Mouse (Mus musculus) small intestine, adult 2 months (tissue): ENCODE results near the gene Zfp990. TPM values are rescaled to one million over a fixed set of nuclear protein-coding genes. Genes with fewer than 3 reads are reported as not detected.
"Not testable (repeated sequence)": the region's sequence is repeated elsewhere in the genome, so short reads cannot be mapped to it uniquely, and the experiment has no call there.

Source experiments
- H3K27ac ChIP-seq: fragments of 200-500 bp; 2 replicates; pipeline ENCODE4 v1.5.1; 2012; ENCODE audit warnings: low read depth, low read length, control low read depth, inconsistent platforms; ENCODE audit not compliant: insufficient read depth
- H3K27me3 ChIP-seq: fragments of 200-500 bp; 2 replicates; pipeline ENCODE4 v1.6.1; 2012; ENCODE audit warnings: mild to moderate bottlenecking, moderate library complexity, low read length, inconsistent platforms; ENCODE audit not compliant: control insufficient read depth, insufficient read depth
- H3K36me3 ChIP-seq: fragments of 200-500 bp; 2 replicates; pipeline ENCODE4 v1.6.1; 2012; ENCODE audit warnings: mild to moderate bottlenecking, low read length, control low read depth, inconsistent platforms; ENCODE audit not compliant: control insufficient read depth, insufficient read depth
- H3K4me1 ChIP-seq: fragments of 200-500 bp; 2 replicates; pipeline ENCODE4 v1.6.1; 2012; ENCODE audit warnings: low read length, inconsistent platforms, mixed read lengths; ENCODE audit not compliant: control insufficient read depth, insufficient read depth, insufficient read length
- H3K4me3 ChIP-seq: fragments of 200-500 bp; 2 replicates; pipeline ENCODE4 v1.5.1; 2012; ENCODE audit warnings: low read depth, mild to moderate bottlenecking, control low read depth, inconsistent platforms, low read length, moderate library complexity
- CTCF ChIP-seq: fragments of 200-500 bp; IDR thresholded peaks from 2 replicates; pipeline ENCODE4 v1.5.1; 2012; ENCODE audit warnings: low read depth, mild to moderate bottlenecking, control low read depth, inconsistent platforms, low read length, moderate library complexity, mixed read lengths; ENCODE audit not compliant: insufficient replicate concordance, insufficient read length; ENCODE audit errors: extremely low read depth
- POLR2A ChIP-seq: fragments of 200-500 bp; IDR thresholded peaks from 2 replicates; pipeline ENCODE4 v1.6.1; 2012; ENCODE audit warnings: low read depth, mild to moderate bottlenecking, control low read depth, inconsistent platforms, low read length, moderate library complexity
- WGBS: fragments of 180-500 bp; shearing (Covaris S2); methylation state at CpG from one replicate; pipeline ENCODE4 v1.1.7; 2018; 5-methylcytosine and 5-hydroxymethylcytosine counted together
- polyA plus RNA-seq: library from polyadenylated mRNA; depleted of rRNA; stranded (reverse); fragments of >200 nt; gene quantifications from 2 replicates; pipeline ENCODE4 v1.2.3, GENCODE M21; 2012

Gene Zfp990
- polyA plus RNA-seq, 1 experiment: not detected

DNA sequence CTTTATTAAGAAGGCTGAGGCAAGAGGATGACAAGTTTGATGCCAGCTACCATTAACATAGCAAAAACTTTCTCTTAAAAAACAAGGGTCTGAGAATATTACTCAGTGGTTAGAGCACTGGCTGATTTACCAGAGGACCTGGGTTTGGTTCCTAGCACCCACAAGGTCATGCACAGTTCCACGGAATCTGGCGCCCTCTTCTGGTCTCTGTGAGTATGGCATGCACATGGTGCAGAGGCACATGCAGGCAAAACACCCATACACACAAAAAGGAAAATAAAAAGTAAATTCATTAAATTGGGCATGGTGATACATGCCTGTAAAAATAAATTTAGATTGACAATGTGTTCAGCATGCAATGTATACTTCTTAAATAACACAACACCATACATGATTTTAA is 34.5 kb downstream of the Zfp990 start:
- not testable (repeated sequence) for H3K4me3 ChIP-seq, H3K4me1 ChIP-seq, H3K27me3 ChIP-seq, H3K27ac ChIP-seq, H3K36me3 ChIP-seq
- 31% methylated on average over 2 of the region's 2 CpGs for WGBS

- H3K4me3 ChIP-seq, H3K36me3 ChIP-seq, H3K27ac ChIP-seq, H3K4me1 ChIP-seq, H3K27me3 ChIP-seq: not testable (repeated sequence)
- WGBS: 67% methylated on average over 6 of the region's 6 CpGs
These were observed 35.3 kb downstream of the Zfp990 start for GRCm38 (mm10) chr4:145545734-145546349.

GRCm38 (mm10) chr4:145546477-145546876 is 35.9 kb downstream of the Zfp990 start:
- H3K4me3 ChIP-seq, H3K4me1 ChIP-seq, H3K27me3 ChIP-seq, H3K36me3 ChIP-seq, H3K27ac ChIP-seq: not testable (repeated sequence)
- 89% methylated on average over 3 of the region's 3 CpGs for WGBS

DNA sequence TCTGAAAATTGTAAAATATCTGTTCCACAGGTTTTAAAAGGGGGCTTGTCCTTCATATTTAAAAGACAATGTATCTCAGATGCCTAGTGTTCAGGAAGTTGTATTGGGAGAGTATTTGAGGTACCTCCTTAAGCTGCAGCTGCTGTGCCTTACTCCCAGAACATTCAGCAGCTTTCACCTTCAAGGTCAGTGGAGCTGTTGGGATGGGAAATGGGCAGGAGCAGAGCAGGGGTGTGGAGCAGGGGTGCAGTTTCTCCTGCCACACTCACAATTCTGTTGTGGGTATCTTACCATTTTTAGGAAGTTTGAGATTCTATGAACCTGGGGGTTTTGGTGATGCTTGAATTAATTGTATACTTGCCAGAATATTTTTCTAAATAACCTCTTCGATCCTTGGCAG is 46.1 kb downstream of the Zfp990 start:
- Histone ChIP-seq H3K4me1 (no peaks in the 10 kb centered on the region), H3K27ac (no peak overlapping the region), H3K4me3 (no peak overlapping the region), H3K27me3 (no peaks in the 10 kb centered on the region), H3K36me3 (no peaks in the 10 kb centered on the region)
- WGBS: 50% methylated on average over 1 of the region's 1 CpGs
- TF ChIP-seq POLR2A (no peak), CTCF (no peak)

DNA sequence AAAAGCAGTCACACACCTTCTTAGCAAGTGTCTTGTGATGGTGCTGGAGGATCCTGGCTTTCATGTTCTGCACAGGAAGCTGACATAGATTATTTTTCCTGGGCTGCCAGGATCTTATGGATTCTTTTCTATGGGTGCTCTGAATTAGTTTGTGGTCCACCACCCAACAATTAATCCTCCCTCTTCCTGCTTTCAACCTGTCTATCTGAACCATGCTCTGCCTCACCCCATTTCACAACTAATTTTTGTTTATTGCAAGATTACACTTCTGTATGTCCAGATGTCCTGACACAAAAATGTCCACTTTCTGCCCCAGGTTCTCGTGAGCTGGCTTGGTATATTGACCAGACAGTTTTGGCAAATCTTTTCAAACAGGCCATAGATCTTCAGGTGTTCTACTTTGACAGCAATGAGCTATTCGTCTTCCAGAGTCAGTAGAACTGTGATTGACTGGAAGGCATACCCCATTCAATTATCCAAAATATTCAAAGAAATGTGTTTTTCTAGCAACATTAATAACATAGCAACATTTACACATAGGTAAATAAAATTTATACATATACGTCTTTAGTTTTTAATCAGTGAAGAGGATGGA is 49.0 kb downstream of the Zfp990 start:
- no peaks in the 10 kb centered on the region for H3K4me1 ChIP-seq
- no peaks in the 10 kb centered on the region for H3K36me3 ChIP-seq
- 38% methylated on average over 3 of the region's 3 CpGs for WGBS
- H3K27me3 ChIP-seq: no peaks in the 10 kb centered on the region
- H3K4me3 ChIP-seq: no peak overlapping the region
- TF ChIP-seq POLR2A (no peak), CTCF (no peak)
- no peak overlapping the region for H3K27ac ChIP-seq

DNA sequence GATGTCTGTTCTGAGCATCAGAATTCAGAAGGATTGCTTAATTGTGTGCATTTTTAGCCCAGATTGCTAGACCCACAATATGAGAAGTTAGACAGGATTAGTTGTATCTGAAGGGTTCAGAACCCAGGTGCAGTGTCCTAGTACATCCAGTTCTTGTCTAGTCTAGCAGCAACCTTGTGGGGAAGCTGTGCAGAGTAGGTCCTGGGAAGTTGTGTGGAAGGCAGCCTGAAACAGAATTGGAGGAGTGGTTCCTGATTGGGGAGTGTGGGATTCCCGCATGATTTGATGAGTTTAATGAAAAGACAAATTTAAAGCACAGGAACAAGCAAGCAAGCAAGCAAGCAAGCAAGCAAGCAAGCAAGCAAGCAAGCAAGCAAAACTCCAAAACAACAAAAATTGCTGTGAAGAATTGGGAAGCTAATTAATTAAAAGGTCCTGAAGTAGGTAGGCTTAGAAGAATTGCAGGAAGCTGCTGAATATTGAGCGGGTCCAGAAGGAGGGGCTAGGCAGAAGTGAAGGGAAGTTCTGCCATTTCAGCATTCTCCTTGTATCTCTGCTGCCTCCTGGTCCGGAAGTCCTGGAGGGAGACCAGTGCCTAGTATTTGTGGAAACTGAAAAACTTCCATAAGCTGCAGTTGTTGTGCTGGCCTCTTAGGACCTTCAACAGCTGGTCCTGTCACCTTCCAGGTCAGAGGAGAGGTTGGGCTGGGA is 53.7 kb downstream of the Zfp990 start:
- 70% methylated on average over 3 of the region's 3 CpGs for WGBS
- H3K27me3 ChIP-seq: no peaks in the 10 kb centered on the region

DNA sequence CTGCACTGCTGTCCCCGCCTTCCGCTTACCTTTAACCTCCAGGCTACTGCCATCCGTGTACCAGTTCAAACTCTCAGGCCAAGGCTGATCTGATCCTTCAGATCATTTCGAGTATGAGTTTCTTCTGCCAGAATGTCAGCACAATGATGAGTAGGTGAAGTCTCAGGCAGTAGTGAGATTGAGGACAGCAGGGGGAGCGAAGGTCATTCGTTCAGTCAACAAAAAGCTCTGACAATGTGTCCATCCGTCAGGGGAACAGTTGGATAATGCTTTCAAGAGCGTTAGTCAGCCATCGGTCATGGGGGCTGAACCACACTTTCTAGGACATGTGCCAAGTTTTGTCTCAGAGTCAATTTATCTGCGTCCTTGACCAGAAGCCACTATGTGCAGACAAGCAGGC is 59.9 kb downstream of the Zfp990 start:
- H3K36me3 ChIP-seq, H3K4me1 ChIP-seq, H3K27me3 ChIP-seq, H3K27ac ChIP-seq, H3K4me3 ChIP-seq: not testable (repeated sequence)
- 76% methylated on average over 9 of the region's 10 CpGs for WGBS

More for the DNA sequence above, 53.7 kb downstream of the Zfp990 start:
- H3K4me3 ChIP-seq: no peak overlapping the region
- H3K27ac ChIP-seq: no peak overlapping the region
- TF ChIP-seq POLR2A (no peak), CTCF (no peak)
- H3K4me1 ChIP-seq: no peaks in the 10 kb centered on the region
- no peaks in the 10 kb centered on the region for H3K36me3 ChIP-seq

GRCm38 (mm10) chr4:145576623-145577022 is 66.1 kb downstream of the Zfp990 start:
- 85% methylated on average over 8 of the region's 8 CpGs for WGBS
- not testable (repeated sequence) for H3K27me3 ChIP-seq, H3K27ac ChIP-seq, H3K4me3 ChIP-seq, H3K36me3 ChIP-seq, H3K4me1 ChIP-seq

DNA sequence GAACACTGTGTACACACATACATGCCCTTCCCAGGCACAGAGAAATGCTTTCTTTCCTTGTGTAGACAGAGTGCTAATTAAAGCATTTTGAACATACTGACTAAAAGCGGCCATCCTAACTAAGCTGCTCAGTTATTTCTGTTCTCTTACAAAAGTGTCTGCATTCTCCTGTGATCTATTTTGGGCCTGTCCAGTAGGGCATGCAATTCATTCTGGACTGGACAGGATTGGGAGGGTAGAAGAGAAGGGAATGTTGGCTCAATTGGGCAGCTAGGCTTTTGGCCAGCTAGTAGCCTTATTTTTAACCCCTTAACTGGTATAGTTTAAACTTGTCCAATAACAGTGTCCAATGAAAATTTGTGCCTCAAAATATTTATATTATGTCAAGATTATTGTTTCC is 69.8 kb downstream of the Zfp990 start:
- H3K4me3 ChIP-seq, H3K27me3 ChIP-seq, H3K4me1 ChIP-seq, H3K27ac ChIP-seq, H3K36me3 ChIP-seq: not testable (repeated sequence)
- WGBS: 98% methylated on average over 1 of the region's 1 CpGs

- not testable (repeated sequence) for H3K27ac ChIP-seq
- WGBS: 18% methylated on average over 11 of the region's 11 CpGs
- H3K4me3 ChIP-seq: peak within 1 kb of the TSS; percentile 57
These were observed 74.5 kb downstream of the Zfp990 start, which contains the start of gene Gm13212 for GRCm38 (mm10) chr4:145585078-145585477. Gene Gm13212 (plus strand): TSS chr4:145585166.

DNA sequence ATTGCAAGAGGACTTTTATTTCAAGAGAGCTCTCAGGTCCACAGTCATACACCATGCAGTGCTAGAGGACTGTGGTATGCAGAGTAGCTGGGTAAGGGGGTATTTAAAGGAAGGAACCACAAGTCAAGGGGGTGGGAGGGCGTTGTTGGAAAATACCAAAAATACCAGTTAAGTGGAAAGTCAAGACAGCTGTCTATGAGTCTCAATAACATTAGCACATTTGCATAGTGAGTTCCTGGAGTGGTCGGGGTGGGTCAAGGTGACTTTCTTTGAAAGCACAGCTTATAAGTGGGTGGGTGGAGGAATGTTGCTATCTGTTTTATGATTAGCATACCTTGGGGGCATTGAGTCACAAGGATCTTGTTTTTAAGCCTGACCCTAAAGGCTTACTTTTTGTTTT is 75.5 kb downstream of the Zfp990 start:
- H3K4me3 ChIP-seq, H3K27ac ChIP-seq, H3K4me1 ChIP-seq, H3K36me3 ChIP-seq, H3K27me3 ChIP-seq: not testable (repeated sequence)
- 74% methylated on average over 2 of the region's 2 CpGs for WGBS

More at GRCm38 (mm10) chr4:145585078-145585477, 74.5 kb downstream of the Zfp990 start, which contains the start of gene Gm13212:
- not testable (repeated sequence) for H3K27me3 ChIP-seq, H3K4me1 ChIP-seq, H3K36me3 ChIP-seq
